Mouse (Mus musculus) midbrain, embryonic 13.5 days (tissue): ENCODE results near the gene Id4. TPM values are rescaled to one million over a fixed set of nuclear protein-coding genes. Genes with fewer than 3 reads are reported as not detected.

Source experiments
- ATAC-seq: fragments of 200-750 bp; cut with Nextera tagmentation; 2 replicates; pipeline ENCODE4 v1.8.0; 2017; ENCODE audit warnings: mild to moderate bottlenecking, moderate TSS enrichment, moderate library complexity
- H3K27ac ChIP-seq: fragments of 300-500 bp; sonication (generic); 2 replicates; pipeline ENCODE4 v1.5.1; 2015; ENCODE audit warnings: inconsistent platforms, mild to moderate bottlenecking, moderate library complexity
- H3K27me3 ChIP-seq: fragments of 300-500 bp; sonication (generic); 2 replicates; pipeline ENCODE4 v1.6.1; 2015; ENCODE audit warnings: mild to moderate bottlenecking, inconsistent platforms
- H3K36me3 ChIP-seq: fragments of 300-500 bp; sonication (generic); 2 replicates; pipeline ENCODE4 v1.6.1; 2015; ENCODE audit warnings: mild to moderate bottlenecking, inconsistent platforms
- H3K4me1 ChIP-seq: fragments of 300-500 bp; sonication (generic); replicated peaks from 2 replicates; pipeline ENCODE4 v1.6.1; 2015; ENCODE audit warnings: inconsistent platforms
- H3K4me2 ChIP-seq: fragments of 300-500 bp; sonication (generic); replicated peaks from 2 replicates; pipeline ENCODE4 v1.6.1; 2015; ENCODE audit warnings: moderate library complexity, mild to moderate bottlenecking, inconsistent platforms
- H3K4me3 ChIP-seq: fragments of 300-500 bp; sonication (generic); replicated peaks from 2 replicates; pipeline ENCODE4 v1.5.1; 2015; ENCODE audit warnings: mild to moderate bottlenecking, inconsistent platforms
- H3K9ac ChIP-seq: fragments of 300-500 bp; sonication (generic); replicated peaks from 2 replicates; pipeline ENCODE4 v1.6.1; 2015; ENCODE audit warnings: mild to moderate bottlenecking, inconsistent platforms
- H3K9me3 ChIP-seq: fragments of 300-500 bp; sonication (generic); 2 replicates; pipeline ENCODE4 v1.6.1; 2016; ENCODE audit warnings: mild to moderate bottlenecking, inconsistent platforms
- WGBS: fragments of 180-500 bp; shearing (Covaris S2); methylation state at CpG from one replicate; pipeline ENCODE4 v1.1.7; 2015; 5-methylcytosine and 5-hydroxymethylcytosine counted together
- polyA plus RNA-seq: library from polyadenylated mRNA; unstranded; fragments of >200 nt; fragmentation: Nextera tagmentation; extraction: Ambion mirVana; gene quantifications from 2 replicates; pipeline ENCODE4 v1.2.1, GENCODE M21; 2015

Id4 gene
- 124 and 162 TPM in 2 replicates for polyA plus RNA-seq

DNA sequence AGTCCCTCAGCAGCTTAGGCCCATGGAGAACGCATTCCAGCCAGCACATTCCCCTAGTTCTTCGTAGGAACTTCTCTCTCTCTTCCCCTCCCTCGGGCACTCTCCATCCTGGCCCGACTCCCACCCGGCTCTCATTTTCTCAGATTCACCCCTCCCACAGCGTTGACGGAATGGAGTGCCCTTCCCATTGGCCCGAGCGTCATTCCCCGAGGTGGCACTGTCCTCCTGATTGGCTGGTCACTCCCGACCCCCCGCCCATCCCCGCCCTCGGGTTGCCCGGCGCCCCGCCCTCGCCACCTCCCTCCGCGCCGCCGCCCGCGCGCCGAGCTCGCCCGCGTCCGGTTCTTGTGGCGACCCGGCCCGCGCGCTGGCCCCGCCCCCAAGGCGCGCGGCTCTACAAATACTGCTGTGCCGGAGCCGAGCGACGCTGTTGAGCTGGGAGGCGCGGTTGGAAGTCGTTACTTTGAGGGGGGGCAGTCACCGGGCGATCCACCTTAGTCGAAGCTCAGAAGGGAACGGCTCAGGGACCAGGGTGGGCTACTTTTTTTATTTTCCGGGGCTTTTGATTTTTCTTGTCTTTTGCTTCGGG is at the start of gene Id4:
TSS of gene Id4 (plus strand) at position 539 of the 589 bp plus-strand sequence.
- H3K9ac ChIP-seq: peak within 1 kb of the TSS; percentile 99
- peaks cover 25% of the 10 kb centered on the region for H3K4me1 ChIP-seq
- H3K4me3 ChIP-seq: peak within 1 kb of the TSS; percentile 95
- no peaks in the 10 kb centered on the region for H3K9me3 ChIP-seq
- peak; percentile 98 for ATAC-seq
- H3K27ac ChIP-seq: peak within 1 kb of the TSS; percentile 99
- H3K4me2 ChIP-seq: peak within 1 kb of the TSS; percentile 79
- H3K27me3 ChIP-seq: no peaks in the 10 kb centered on the region
- H3K36me3 ChIP-seq: no peaks in the 10 kb centered on the region
- WGBS: under 1% methylated on average over 52 of the region's 52 CpGs

DNA sequence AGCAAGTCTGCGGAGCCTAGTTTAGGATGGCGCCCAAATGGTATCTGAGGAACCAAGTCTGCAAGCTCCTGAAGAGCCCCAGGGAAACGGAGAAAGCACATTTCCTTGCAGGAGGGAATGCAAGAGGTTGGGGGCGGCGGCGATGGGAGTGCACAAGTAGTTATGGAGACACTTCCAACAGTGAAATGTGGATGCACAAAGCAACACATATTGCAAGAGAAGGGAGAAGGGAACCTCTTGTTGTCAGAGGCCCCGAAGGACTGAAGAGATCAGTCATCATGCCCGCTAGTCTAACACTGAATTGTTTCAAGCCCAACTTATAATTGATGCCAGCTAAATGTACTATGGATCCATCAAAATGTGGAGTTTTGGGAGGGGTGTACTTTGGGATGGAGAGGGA is 33.9 kb upstream of the Id4 start:
- no peaks in the 10 kb centered on the region for H3K36me3 ChIP-seq
- H3K4me1 ChIP-seq: peaks cover 23% of the 10 kb centered on the region
- H3K9me3 ChIP-seq: no peaks in the 10 kb centered on the region
- ATAC-seq: no peak
- 0 out of 2 replicates have a peak overlapping the region, but pooled peaks have one; percentile 29 for H3K9ac ChIP-seq
- H3K27me3 ChIP-seq: no peaks in the 10 kb centered on the region
- WGBS: 30% methylated on average over 8 of the region's 8 CpGs
- peak overlapping the region; percentile 66 for H3K27ac ChIP-seq
- peak overlapping the region; percentile 46 for H3K4me2 ChIP-seq
- peak overlapping the region; percentile 42; the same call in 1 of the 2 replicates for H3K4me3 ChIP-seq

DNA sequence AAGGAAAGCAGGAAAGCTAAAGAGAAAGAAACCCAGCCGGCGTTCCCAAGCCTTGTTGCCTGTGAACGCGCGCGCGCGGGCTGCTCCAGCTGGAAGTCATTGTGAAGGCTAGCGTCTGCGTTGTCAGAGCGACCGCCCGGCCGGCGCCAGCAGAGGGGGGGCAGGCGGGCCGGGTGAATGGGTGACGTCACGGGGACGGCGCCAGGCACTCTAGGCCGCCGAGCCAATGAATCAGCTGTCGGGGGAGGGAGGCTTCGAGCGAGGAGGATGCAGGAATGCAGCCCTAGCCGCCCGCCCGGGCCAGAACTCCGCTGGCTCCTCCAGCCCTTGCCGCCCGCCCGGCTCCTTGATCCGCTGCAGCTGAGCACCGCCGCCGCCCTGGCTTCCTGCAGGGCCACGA is 33.3 kb upstream of the Id4 start:
- H3K9ac ChIP-seq: peak overlapping the region; percentile 62
- WGBS: 1% methylated on average over 38 of the region's 38 CpGs
- peak overlapping the region; percentile 92 for H3K27ac ChIP-seq
- peak overlapping the region; percentile 42 for H3K4me3 ChIP-seq
- ATAC-seq: peak; percentile 98
- no peaks in the 10 kb centered on the region for H3K36me3 ChIP-seq
- no peaks in the 10 kb centered on the region for H3K27me3 ChIP-seq
- peak overlapping the region; percentile 60 for H3K4me2 ChIP-seq
- no peaks in the 10 kb centered on the region for H3K9me3 ChIP-seq
- peaks cover 23% of the 10 kb centered on the region for H3K4me1 ChIP-seq

DNA sequence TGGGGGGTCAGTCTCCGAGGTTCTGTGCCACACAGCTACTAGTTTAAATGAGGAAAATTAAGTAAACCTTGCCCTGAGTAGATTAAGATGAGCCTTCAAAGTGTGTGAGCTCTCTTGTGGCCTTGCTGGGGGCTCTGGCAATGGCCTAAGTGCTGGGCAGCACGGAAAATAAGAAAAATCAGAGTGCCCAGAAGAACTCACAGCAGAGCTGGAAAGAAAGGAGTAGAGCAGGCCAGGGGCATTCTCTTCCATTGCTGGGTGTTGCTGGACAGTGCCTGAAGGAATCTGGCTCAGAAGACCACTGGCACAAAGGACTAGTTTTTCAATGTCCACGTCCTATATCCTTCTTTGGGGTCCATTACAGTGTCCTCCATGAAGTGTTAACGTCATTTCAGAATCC is 32.9 kb upstream of the Id4 start:
- Histone ChIP-seq H3K9ac (peak overlapping the region; percentile 62), H3K36me3 (no peaks in the 10 kb centered on the region), H3K27me3 (no peaks in the 10 kb centered on the region), H3K4me3 (peak overlapping the region; percentile 42), H3K9me3 (no peaks in the 10 kb centered on the region), H3K27ac (peak overlapping the region; percentile 92), H3K4me2 (peak overlapping the region; percentile 60), H3K4me1 (peaks cover 23% of the 10 kb centered on the region)
- WGBS: 7% methylated on average over 4 of the region's 4 CpGs
- ATAC-seq: no peak; the same call in 1 of the 2 replicates

GRCm38 (mm10) chr13:48230996-48231395 is 30.0 kb upstream of the Id4 start:
- Histone ChIP-seq H3K9ac (no peak overlapping the region), H3K36me3 (no peaks in the 10 kb centered on the region), H3K4me2 (no peak overlapping the region), H3K27me3 (no peaks in the 10 kb centered on the region), H3K9me3 (no peaks in the 10 kb centered on the region), H3K4me1 (peaks cover 23% of the 10 kb centered on the region), H3K4me3 (no peak overlapping the region), H3K27ac (no peak overlapping the region)
- no peak for ATAC-seq
- 36% methylated on average over 6 of the region's 6 CpGs for WGBS

GRCm38 (mm10) chr13:48236436-48236835 is 24.6 kb upstream of the Id4 start:
- no peak overlapping the region for H3K4me2 ChIP-seq
- no peaks in the 10 kb centered on the region for H3K27me3 ChIP-seq
- H3K4me1 ChIP-seq: peaks cover 10% of the 10 kb centered on the region
- no peak overlapping the region for H3K4me3 ChIP-seq
- ATAC-seq: no peak
- peak overlapping the region; percentile 58 for H3K27ac ChIP-seq
- no peak overlapping the region for H3K9ac ChIP-seq
- 89% methylated on average over 4 of the region's 4 CpGs for WGBS
- H3K9me3 ChIP-seq: no peaks in the 10 kb centered on the region
- no peaks in the 10 kb centered on the region for H3K36me3 ChIP-seq

- Histone ChIP-seq H3K9me3 (no peaks in the 10 kb centered on the region), H3K9ac (no peak overlapping the region), H3K36me3 (no peaks in the 10 kb centered on the region), H3K27me3 (no peaks in the 10 kb centered on the region), H3K27ac (peak overlapping the region; percentile 58), H3K4me3 (no peak overlapping the region), H3K4me2 (no peak overlapping the region), H3K4me1 (peaks cover 8% of the 10 kb centered on the region; the same call in 1 of the 2 replicates)
- no peak for ATAC-seq
- 60% methylated on average over 7 of the region's 7 CpGs for WGBS
Observed at GRCm38 (mm10) chr13:48236865-48237264, 24.2 kb upstream of the Id4 start.

GRCm38 (mm10) chr13:48237516-48237915 is 23.5 kb upstream of the Id4 start:
- 13% methylated on average over 4 of the region's 4 CpGs for WGBS
- Histone ChIP-seq H3K4me1 (peaks cover 8% of the 10 kb centered on the region; the same call in 1 of the 2 replicates), H3K4me2 (no peak overlapping the region), H3K36me3 (no peaks in the 10 kb centered on the region), H3K4me3 (no peak overlapping the region), H3K9ac (no peak overlapping the region), H3K27ac (peak overlapping the region; percentile 27; the same call in 1 of the 2 replicates), H3K27me3 (no peaks in the 10 kb centered on the region), H3K9me3 (no peaks in the 10 kb centered on the region)
- ATAC-seq: no peak

GRCm38 (mm10) chr13:48245235-48246012 is 15.6 kb upstream of the Id4 start:
- Histone ChIP-seq H3K36me3 (no peaks in the 10 kb centered on the region), H3K4me2 (no peak overlapping the region), H3K27me3 (no peaks in the 10 kb centered on the region), H3K27ac (no peak overlapping the region), H3K4me1 (0 out of 2 replicates have a peak, but pooled peaks cover 6% of the 10 kb centered on the region), H3K9ac (no peak overlapping the region), H3K9me3 (no peaks in the 10 kb centered on the region), H3K4me3 (no peak overlapping the region)
- ATAC-seq: no peak
- 39% methylated on average over 5 of the region's 5 CpGs for WGBS

DNA sequence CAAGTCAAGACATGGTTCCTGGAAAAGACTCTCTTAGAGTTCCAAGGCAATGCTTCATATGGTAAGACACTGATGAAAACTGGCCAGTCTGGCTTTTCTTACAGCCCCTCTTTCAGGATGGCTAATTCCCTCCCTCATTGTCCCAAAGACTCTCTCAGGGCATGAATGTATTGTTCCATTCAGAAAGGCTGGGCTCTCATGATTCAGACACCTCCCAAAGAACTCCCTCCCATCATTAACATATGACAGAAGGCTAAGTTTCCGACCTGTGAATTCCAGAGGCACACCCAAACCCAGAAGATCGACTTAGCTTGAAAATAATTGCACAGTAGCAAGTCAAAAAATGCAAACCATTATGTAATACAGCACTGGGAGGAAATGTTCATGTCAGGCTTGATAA is 8.5 kb upstream of the Id4 start:
- Histone ChIP-seq H3K4me3 (no peak overlapping the region), H3K36me3 (no peaks in the 10 kb centered on the region), H3K27ac (no peak overlapping the region), H3K4me1 (0 out of 2 replicates have a peak, but pooled peaks cover 8% of the 10 kb centered on the region), H3K9ac (no peak overlapping the region), H3K4me2 (no peak overlapping the region), H3K9me3 (0 out of 2 replicates have a peak, but pooled peaks cover 5% of the 10 kb centered on the region), H3K27me3 (no peaks in the 10 kb centered on the region)
- ATAC-seq: no peak
- WGBS: 6% methylated on average over 2 of the region's 2 CpGs

DNA sequence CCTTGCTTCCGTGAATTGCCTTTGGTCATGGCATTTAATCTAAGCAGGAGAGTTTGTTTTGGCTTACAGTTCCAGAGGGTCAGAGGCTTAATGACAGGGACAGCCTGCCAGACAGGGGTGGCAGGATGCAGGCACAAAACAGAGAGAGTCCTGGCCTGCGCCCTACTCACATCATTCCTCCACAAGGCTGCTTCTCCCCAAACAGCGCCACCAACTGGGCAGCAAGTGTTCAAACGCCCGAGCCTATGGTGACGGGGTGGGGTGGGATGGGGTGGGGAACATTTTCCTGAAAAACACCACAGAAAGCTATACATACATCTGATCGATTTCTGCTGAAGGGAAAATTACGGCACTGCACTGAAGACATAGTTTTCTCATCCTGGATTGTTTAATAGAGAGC is 6.0 kb upstream of the Id4 start:
- H3K27ac ChIP-seq: no peak overlapping the region
- 92% methylated on average over 8 of the region's 8 CpGs for WGBS
- H3K36me3 ChIP-seq: no peaks in the 10 kb centered on the region
- ATAC-seq: no peak
- no peaks in the 10 kb centered on the region for H3K27me3 ChIP-seq
- H3K9ac ChIP-seq: no peak overlapping the region
- no peak overlapping the region for H3K4me2 ChIP-seq
- peaks cover 17% of the 10 kb centered on the region for H3K4me1 ChIP-seq
- 0 out of 2 replicates have a peak, but pooled peaks cover 5% of the 10 kb centered on the region for H3K9me3 ChIP-seq
- H3K4me3 ChIP-seq: no peak overlapping the region
